Mouse (Mus musculus) hindbrain, embryonic 14.5 days (tissue): ENCODE results near the gene Eif4a3. TPM values are rescaled to one million over a fixed set of nuclear protein-coding genes. Genes with fewer than 3 reads are reported as not detected.

ENCODE experiments used
- ATAC-seq: fragments of 200-750 bp; cut with Nextera tagmentation; 2 replicates; pipeline ENCODE4 v1.8.0; 2017; ENCODE audit warnings: moderate number of reproducible peaks, mild to moderate bottlenecking, moderate TSS enrichment, moderate library complexity; ENCODE audit not compliant: low FRiP score
- DNase-seq: peaks from one replicate; pipeline ENCODE4 v3.0.0-alpha.2; 2015; ENCODE audit warnings: low spot score
- H3K27ac ChIP-seq: fragments of 300-500 bp; sonication (generic); 2 replicates; pipeline ENCODE4 v1.5.1; 2014; ENCODE audit warnings: mild to moderate bottlenecking, moderate library complexity
- H3K27me3 ChIP-seq: fragments of 300-500 bp; sonication (generic); 2 replicates; pipeline ENCODE4 v1.6.1; 2014; ENCODE audit warnings: mild to moderate bottlenecking, low read length, mixed read lengths; ENCODE audit not compliant: control insufficient read depth, insufficient read depth
- H3K36me3 ChIP-seq: fragments of 300-500 bp; sonication (generic); replicated peaks from 2 replicates; pipeline ENCODE4 v1.6.1; 2014; ENCODE audit not compliant: control insufficient read depth, insufficient read depth
- H3K4me1 ChIP-seq: fragments of 300-500 bp; sonication (generic); replicated peaks from 2 replicates; pipeline ENCODE4 v1.6.1; 2014; ENCODE audit warnings: antibody characterized with exemption, low read length, mixed read lengths; ENCODE audit not compliant: control insufficient read depth, insufficient read depth
- H3K4me2 ChIP-seq: fragments of 300-500 bp; sonication (generic); replicated peaks from 2 replicates; pipeline ENCODE4 v1.6.1; 2014; ENCODE audit warnings: mild to moderate bottlenecking, moderate library complexity
- H3K4me3 ChIP-seq: fragments of 300-500 bp; sonication (generic); replicated peaks from 2 replicates; pipeline ENCODE4 v1.5.1; 2014; ENCODE audit warnings: mild to moderate bottlenecking, low read length
- H3K9ac ChIP-seq: fragments of 300-500 bp; sonication (generic); 2 replicates; pipeline ENCODE4 v1.6.1; 2014
- H3K9me3 ChIP-seq: fragments of 300-500 bp; sonication (generic); 2 replicates; pipeline ENCODE4 v1.6.1; 2016; ENCODE audit warnings: low read length; ENCODE audit not compliant: control insufficient read depth
- WGBS: fragments of 180-500 bp; shearing (Covaris S2); extraction: QIAGEN DNeasy Blood & Tissue Kit; methylation state at CpG from one replicate; pipeline ENCODE4 v1.1.7; 2014; 5-methylcytosine and 5-hydroxymethylcytosine counted together
- polyA plus RNA-seq: library from polyadenylated mRNA; unstranded; fragments of >200 nt; fragmentation: Nextera tagmentation; extraction: Ambion mirVana; gene quantifications from 2 replicates; pipeline ENCODE4 v1.2.1, GENCODE M21; 2014

The Eif4a3 gene
- polyA plus RNA-seq, 1 experiment from 2014 or later: 243 TPM

- no peaks in the 10 kb centered on the region; the same call in 1 of the 2 replicates for H3K27me3 ChIP-seq
- no peaks in the 10 kb centered on the region for H3K36me3 ChIP-seq
- ATAC-seq (no peak), DNase-seq (no peak)
- H3K4me3 ChIP-seq: no peak overlapping the region
- WGBS: 69% methylated on average over 1 of the region's 1 CpGs
- H3K9me3 ChIP-seq: no peaks in the 10 kb centered on the region
- no peaks in the 10 kb centered on the region for H3K4me1 ChIP-seq
- no peak overlapping the region for H3K27ac ChIP-seq
- H3K9ac ChIP-seq: no peak overlapping the region
- no peak overlapping the region for H3K4me2 ChIP-seq
Measured at GRCm38 (mm10) chr11:119325068-119325467, 25.2 kb upstream of the Eif4a3 start.

DNA sequence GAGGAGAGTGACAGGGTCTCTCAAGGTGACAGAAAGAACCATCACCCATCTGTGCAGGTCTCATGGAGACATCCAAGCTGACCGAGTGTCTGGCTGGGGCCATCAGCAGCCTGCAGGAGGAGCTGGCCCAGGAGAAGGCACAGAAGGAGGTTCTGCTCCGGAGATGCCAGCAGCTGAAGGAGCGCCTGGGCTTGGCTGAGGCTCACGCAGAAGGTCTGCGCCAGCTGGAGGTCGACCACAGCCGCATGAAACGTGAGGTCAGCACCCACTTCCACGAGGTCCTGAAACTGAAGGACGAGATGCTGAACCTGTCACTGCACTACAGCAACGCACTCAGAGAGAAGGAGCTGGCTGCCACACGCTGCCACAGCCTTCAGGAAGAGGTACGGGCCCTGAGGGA, 22.6 kb upstream of the Eif4a3 start:
- no peaks in the 10 kb centered on the region for H3K4me1 ChIP-seq
- H3K9ac ChIP-seq: no peak overlapping the region
- no peak overlapping the region for H3K4me3 ChIP-seq
- H3K4me2 ChIP-seq: no peak overlapping the region
- no peak overlapping the region for H3K27ac ChIP-seq
- ATAC-seq: no peak
- no peak for DNase-seq
- no peaks in the 10 kb centered on the region for H3K27me3 ChIP-seq
- 85% methylated on average over 13 of the region's 13 CpGs for WGBS
- no peaks in the 10 kb centered on the region for H3K36me3 ChIP-seq
- H3K9me3 ChIP-seq: no peaks in the 10 kb centered on the region

GRCm38 (mm10) chr11:119316720-119317119, 16.8 kb upstream of the Eif4a3 start:
- WGBS: 86% methylated on average over 4 of the region's 4 CpGs
- Histone ChIP-seq H3K9ac (no peak overlapping the region), H3K27ac (no peak overlapping the region), H3K36me3 (no peaks in the 10 kb centered on the region), H3K9me3 (no peaks in the 10 kb centered on the region), H3K4me3 (no peak overlapping the region), H3K4me1 (no peaks in the 10 kb centered on the region), H3K27me3 (no peaks in the 10 kb centered on the region), H3K4me2 (no peak overlapping the region)
- DNase-seq (no peak), ATAC-seq (no peak)

DNA sequence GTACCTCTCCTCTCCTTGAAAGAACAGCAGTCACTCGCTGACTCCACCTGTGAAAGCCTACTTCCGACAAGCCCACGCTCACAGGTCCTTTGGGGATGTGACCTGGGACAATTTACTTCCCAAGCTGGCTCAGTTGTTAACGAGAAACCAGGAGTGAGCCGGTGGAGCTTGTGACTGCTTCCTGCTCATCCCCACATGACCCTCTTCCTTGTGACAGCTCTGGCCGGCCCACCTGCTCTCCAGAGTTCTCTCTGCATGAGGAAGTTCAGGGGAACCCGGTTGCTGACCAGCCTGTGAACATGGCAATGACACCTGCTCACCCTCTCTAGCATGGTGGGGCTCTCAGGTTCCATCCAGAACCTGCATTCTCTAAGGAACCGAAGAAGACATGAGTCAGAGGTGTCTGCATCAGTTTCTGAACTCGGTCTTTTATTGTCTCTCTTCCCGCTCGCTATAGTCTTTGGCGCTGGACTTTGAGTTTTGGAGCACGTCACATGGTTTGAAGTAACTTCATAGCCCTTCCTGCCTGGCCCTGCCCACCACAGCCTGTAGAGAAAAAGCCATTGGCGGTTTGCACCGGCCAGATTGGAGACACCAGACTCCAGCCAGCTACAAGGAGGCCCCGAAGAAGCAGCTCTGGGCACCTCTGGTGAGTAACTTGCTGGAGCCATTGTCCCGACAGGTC, 14.5 kb upstream of the Eif4a3 start:
- Histone ChIP-seq H3K27me3 (0 out of 2 replicates have a peak, but pooled peaks cover 7% of the 10 kb centered on the region), H3K4me3 (no peak overlapping the region), H3K27ac (no peak overlapping the region), H3K9ac (no peak overlapping the region), H3K4me2 (no peak overlapping the region), H3K4me1 (no peaks in the 10 kb centered on the region), H3K36me3 (no peaks in the 10 kb centered on the region), H3K9me3 (no peaks in the 10 kb centered on the region)
- no peak for ATAC-seq
- WGBS: 82% methylated on average over 17 of the region's 17 CpGs
- no peak for DNase-seq

GRCm38 (mm10) chr11:119310621-119311020, 10.7 kb upstream of the Eif4a3 start:
- Histone ChIP-seq H3K9me3 (no peaks in the 10 kb centered on the region), H3K4me2 (no peak overlapping the region), H3K36me3 (no peaks in the 10 kb centered on the region), H3K4me1 (no peaks in the 10 kb centered on the region), H3K4me3 (no peak overlapping the region), H3K27ac (no peak overlapping the region), H3K27me3 (0 out of 2 replicates have a peak, but pooled peaks cover 7% of the 10 kb centered on the region), H3K9ac (no peak overlapping the region)
- ATAC-seq (no peak), DNase-seq (no peak)
- WGBS: 11% methylated on average over 10 of the region's 10 CpGs

DNA sequence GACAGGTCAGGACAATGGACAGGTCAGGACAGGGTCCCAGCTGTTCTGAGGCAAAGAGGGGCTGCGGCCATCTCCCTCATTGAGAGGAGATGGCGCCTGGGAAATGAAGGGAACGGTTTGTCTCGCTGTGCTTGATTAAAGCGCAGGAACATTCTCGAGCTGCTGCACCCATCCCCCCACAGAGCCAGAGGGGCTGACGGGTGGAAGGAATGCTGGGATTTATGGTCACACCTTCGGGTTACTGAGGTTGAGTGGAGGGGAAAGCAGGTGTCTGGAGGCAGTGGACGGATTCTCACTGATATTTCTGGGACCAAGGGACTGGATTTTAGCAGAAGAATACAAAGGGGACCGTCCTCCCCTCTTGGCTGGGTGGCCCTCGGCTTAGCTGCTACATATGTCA, 8.0 kb upstream of the Eif4a3 start:
- Histone ChIP-seq H3K27me3 (0 out of 2 replicates have a peak, but pooled peaks cover 7% of the 10 kb centered on the region), H3K4me1 (no peaks in the 10 kb centered on the region), H3K9me3 (no peaks in the 10 kb centered on the region), H3K27ac (no peak overlapping the region), H3K36me3 (no peaks in the 10 kb centered on the region), H3K4me2 (no peak overlapping the region), H3K4me3 (no peak overlapping the region), H3K9ac (0 out of 2 replicates have a peak overlapping the region, but pooled peaks have one; percentile 20)
- ATAC-seq: no peak
- WGBS: 33% methylated on average over 11 of the region's 11 CpGs
- no peak for DNase-seq

DNA sequence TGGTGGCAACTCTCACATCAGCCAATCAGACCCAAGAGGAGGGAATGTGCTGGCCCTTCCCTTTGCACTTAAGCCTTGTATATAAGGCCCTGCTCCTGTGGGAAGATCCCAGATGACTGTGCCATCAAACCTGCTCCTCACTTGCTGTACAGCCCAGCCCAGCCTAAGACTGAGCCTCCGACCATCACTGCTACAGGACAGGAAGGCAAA, 7.7 kb upstream of the Eif4a3 start, which contains the start of gene Card14:
Gene Card14, plus strand, starts transcription at position 111 of the 210 bp plus-strand sequence.
- no peak within 1 kb of the TSS for H3K27ac ChIP-seq
- H3K9me3 ChIP-seq: no peaks in the 10 kb centered on the region
- H3K27me3 ChIP-seq: 0 out of 2 replicates have a peak, but pooled peaks cover 7% of the 10 kb centered on the region
- ATAC-seq: no peak
- no peaks in the 10 kb centered on the region for H3K4me1 ChIP-seq
- no peak within 1 kb of the TSS for H3K4me2 ChIP-seq
- WGBS: 58% methylated on average over 1 of the region's 1 CpGs
- H3K9ac ChIP-seq: 0 out of 2 replicates have a peak within 1 kb of the TSS, but pooled peaks have one; percentile 20
- H3K36me3 ChIP-seq: no peaks in the 10 kb centered on the region
- DNase-seq: no peak
- H3K4me3 ChIP-seq: no peak within 1 kb of the TSS

GRCm38 (mm10) chr11:119306762-119307657, 7.1 kb upstream of the Eif4a3 start:
- no peak overlapping the region for H3K4me3 ChIP-seq
- H3K27ac ChIP-seq: no peak overlapping the region
- 0 out of 2 replicates have a peak, but pooled peaks cover 7% of the 10 kb centered on the region for H3K27me3 ChIP-seq
- no peak for DNase-seq
- no peak overlapping the region for H3K9ac ChIP-seq
- no peak overlapping the region for H3K4me2 ChIP-seq
- WGBS: 65% methylated on average over 13 of the region's 13 CpGs
- H3K4me1 ChIP-seq: no peaks in the 10 kb centered on the region
- no peaks in the 10 kb centered on the region for H3K36me3 ChIP-seq
- no peaks in the 10 kb centered on the region for H3K9me3 ChIP-seq
- ATAC-seq: no peak

DNA sequence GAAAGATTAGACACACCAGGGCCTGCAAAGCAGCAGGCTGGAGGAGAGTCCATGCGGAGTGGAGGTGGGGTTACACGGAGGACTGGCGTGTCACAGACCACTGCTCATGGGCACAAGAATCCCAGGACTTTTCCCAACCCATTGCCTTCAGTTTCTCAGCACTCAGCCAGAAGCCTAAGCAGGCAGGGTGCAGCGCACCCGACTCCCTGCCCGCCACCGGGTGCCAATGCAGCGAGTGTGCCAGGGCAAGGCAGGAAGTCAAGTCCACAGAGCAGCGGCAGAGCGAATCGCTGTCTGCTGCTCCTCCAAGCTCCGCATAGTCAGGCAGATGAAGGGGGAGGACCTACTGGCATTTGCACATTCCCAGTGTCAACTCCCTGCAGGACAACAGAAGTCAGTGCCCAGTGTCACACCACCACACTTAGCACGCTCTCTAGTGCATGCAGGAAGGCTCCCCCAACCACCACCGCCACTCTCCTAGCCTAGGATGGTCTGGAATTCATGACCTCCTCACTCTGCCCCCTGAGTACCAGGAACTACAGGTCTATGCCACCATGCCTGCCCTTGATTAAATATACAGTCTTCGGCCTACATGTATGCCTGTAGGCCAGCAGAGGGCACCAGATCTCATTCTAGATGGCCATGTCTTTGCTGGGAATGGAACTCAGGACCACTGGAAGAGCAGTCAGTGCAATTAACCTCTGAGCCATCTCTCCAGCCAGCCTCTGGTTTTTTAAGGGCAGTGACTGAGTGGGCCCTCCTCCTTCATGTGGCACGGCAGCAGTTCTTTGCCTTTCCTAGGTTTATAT, 5.2 kb upstream of the Eif4a3 start:
- Histone ChIP-seq H3K4me3 (no peak overlapping the region), H3K9me3 (no peaks in the 10 kb centered on the region), H3K4me1 (no peaks in the 10 kb centered on the region; the same call in 1 of the 2 replicates), H3K4me2 (no peak overlapping the region), H3K36me3 (no peaks in the 10 kb centered on the region), H3K27me3 (0 out of 2 replicates have a peak, but pooled peaks cover under 1% of the 10 kb centered on the region), H3K27ac (no peak overlapping the region), H3K9ac (no peak overlapping the region)
- ATAC-seq (0 out of 2 replicates have a peak, but pooled peaks have one; percentile 46), DNase-seq (peak; percentile 71)
- 45% methylated on average over 16 of the region's 16 CpGs for WGBS
